Mouse (Mus musculus) testis, postnatal 14 days (tissue): ENCODE data around the gene Daam1.
A peak's percentile ranks its signal among the peaks of the same experiment; 100 is the strongest.

Source experiments
- DNase-seq: peaks from one replicate; pipeline ENCODE4 v3.0.0; 2021; ENCODE audit warnings: low spot score

Gene Daam1

DNA sequence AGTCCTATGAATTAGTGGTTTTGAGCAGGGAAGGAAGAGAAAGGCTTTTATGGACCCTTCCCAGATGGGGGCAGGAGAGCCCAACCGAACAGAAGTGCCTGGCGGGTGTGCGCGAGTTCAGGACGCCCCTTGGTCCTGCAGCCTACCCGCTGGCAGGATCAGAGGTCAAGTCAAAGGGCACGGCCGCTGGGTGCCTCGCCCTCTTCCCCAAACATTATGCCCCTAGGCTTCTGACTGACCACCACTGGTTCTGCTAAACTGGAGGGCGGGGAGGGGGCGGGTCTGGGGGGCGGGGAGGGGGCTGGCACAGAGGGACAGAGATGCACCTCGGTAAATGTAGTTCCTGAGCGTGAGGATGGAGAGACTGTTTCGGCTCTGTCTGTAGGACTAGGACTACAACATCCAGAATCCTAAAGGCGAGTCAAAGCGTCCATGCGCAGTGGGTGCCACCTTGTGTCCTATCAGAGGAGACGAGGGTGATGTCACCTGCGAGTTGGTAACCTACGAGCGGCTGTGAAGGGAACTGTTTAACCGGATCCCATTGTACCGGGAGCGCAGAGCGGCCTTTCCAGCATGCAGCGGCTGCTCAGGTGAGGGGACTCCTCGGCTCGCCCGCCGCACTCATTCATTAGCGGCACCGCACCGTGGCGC lies at the start of gene Daam1:
Daam1 (plus strand) TSS at position 472 of the 651 bp plus-strand sequence.
- DNase-seq, result peak; percentile 96

DNA sequence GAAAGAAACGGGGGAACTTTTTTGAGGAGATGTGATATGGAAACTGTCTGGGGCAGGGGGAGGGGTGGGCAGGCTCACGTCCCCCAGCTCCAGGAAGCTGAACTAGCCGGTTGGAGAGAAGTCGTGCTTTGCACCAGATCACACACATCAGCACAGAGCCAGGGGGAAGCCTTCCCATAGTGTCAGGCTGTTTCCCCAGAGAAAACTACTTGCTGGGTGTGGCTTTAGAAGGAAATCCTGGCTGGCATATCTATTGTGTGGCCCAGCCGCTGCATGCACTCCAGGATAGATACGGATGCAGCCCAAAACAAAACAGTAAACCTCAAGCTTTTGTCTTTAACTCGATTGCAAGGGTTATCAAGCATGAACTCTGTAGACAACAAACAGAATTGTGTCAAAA lies 49.7 kb upstream of the Daam1 start:
- peak; percentile 13 for DNase-seq

DNA sequence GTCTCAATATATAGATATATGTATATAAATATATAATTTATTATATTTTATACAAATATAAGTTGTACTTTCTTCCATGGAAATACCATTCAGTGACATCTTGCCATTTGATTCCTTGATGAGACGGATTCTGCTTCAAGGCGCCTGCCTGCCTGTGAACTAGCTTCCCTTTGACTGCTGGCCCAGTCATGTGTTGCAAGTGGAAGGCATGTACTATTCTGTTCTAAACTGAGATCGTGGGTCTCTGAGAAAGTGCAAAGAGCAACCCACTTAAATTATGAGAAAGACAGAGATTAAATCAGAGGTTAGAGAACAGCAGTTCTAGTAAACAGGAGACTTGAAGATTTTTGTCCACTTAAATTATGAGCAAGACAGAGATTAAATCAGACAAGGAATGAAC lies 46.9 kb upstream of the Daam1 start:
- no peak for DNase-seq

DNA sequence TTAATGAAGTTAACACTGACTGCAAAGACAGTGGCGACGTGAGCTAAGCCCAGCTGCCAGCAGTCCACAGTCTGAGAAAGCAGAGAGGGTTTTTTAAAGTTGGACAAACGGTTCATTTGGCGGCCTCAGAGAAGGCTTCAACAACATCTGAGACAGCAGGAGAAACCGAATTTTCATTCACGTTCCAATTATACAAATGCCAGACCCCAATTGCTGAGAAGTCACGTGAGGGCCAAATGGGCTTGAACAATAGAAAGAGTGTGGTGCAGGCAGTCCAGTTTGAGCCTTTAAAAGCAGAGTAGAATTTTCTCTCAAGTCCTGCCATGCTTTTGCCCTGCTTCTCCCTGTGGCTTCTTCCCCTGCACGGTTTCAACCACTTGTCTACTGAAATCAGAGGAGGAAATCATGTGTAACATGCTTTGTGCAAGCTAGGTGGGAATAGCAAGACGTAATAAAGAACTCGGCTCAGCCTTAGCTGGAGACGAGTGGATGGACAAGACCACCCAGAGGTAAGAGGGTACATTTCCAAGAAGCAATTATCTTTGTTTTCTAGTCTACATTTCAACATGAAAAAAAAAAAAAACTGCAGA lies 46.1 kb upstream of the Daam1 start:
- no peak for DNase-seq

DNA sequence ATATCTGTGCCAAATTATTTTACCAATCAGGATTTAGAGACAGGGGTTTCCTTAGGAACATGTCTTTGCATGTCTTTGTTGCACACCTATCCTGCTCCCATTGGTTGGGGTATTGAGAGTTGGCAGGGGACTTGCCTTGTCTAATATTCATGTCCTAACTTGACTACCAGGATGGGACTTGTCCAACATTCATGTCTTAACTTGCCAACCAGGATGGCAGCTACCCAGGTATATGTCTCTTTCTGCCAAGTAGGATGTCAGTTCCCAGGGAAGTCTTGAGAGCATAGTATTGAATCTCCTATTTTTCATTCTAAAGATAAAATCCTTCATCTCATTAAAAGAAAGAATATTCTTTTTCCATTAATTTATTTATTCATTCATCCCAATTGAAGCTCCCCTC lies 44.4 kb upstream of the Daam1 start:
- DNase-seq, result no peak

DNA sequence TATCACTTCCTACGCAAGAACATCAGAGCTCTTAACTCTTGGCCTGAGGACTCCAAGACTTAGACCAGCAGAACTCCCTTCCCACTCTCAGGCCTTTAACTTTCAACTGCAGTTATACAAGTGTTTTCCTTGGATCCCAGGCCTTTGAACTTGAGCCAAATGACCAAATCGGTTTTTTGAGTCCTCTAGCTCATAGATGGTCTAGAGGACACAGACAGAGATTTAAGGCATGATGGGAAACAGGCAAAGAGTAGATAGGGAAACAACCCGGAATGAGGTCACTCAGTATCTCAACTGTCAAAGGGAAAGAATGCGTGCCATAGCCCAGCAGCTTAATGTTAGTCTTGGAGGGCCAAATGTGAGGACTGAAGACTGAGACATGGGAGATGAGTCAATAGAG lies 42.1 kb upstream of the Daam1 start:
- no peak for DNase-seq

DNA sequence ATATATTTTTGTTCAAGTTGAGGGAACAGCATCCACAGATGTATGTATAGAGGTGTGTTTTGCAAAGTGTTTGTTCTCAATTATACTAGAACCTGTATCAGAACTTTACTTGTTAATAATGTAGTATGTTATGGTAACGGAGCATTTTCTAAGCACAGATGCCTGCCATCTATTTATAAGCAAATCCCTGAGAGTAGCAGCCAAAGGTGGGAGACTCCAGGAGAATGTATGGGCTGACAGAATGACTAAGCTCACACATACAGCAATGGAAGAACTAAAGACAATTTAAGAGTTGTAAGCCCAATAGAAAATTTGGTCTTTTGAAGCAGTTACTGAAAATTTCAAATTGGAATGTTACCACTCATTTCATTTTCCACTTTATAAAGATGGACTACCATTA lies 40.3 kb upstream of the Daam1 start:
- no peak for DNase-seq

DNA sequence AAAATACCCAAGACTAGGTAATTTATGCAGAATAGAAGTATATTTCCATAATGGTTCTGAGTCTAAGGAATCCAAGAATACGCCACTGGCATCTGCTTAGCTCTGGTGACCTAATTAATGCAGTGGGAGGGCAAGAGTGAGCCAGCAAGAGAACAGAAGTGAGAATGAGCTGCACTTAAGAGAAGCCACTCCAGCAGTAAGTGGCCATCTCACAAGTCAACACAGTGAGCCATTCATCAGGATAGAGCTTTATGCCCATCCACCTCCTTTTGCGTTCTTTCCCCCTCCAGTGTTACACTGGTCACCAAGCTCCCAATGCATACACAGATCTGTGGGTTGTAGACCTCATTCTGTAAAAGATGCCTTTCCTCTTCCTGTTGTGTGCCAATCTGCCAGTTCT lies 37.8 kb upstream of the Daam1 start:
- DNase-seq, result no peak

DNA sequence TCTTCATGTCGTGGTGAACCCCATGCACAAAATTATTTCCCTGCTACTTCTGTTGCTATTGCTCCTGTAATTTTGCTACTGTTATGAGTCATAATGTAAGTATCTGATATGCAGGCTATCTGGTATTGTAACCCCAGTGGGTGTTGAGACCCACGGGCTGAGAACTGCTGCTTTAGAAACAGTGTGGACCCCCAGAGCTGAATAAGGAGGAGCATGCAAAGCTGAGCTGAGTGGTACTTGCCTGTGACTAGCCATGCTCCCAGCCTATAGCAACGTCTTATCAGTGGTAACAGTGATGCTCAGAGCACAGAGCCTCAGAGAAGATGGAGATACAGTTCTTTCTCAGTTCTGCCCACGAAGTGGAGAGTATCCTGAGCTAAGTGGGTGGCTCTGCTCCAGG lies 35.3 kb upstream of the Daam1 start:
- no peak for DNase-seq

DNA sequence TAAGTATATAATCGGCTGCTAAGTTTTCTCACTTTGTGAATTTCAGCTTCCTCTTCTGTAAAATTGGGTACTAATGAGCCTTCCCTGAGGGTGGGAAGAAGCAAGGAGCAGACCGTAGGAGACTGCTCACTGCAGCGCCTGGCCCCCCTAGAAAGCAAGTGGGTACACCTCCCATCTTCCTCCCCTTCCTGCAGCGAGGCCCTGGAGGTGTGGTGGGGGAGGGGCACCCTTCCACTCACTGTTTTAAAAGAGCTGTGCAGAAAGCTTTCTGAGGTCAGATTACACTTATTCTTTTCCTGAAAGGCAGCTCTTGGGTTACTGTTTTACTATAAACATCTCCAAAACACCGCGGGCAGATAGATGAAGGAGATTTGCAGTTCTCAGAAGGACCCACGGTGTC lies 34.4 kb upstream of the Daam1 start:
- no peak for DNase-seq

DNA sequence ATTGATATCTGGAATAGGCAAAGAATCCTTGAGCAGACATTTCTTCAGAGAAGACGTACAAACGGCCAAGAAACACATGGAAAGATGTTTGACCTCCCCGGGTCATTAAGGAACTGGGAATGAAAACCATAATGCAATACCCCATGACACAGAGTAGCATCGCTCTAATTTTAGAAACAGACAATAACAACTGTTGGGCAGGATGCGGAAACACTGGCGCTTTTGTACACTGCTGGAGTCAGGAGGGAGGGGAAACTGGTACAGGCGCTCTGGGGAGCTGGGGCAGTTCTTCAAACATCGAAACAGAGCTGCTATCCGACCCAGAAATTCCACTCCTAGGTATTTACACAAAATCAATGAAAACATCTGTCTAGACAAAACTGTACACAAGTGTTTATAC lies 23.6 kb upstream of the Daam1 start:
- DNase-seq, result no peak

DNA sequence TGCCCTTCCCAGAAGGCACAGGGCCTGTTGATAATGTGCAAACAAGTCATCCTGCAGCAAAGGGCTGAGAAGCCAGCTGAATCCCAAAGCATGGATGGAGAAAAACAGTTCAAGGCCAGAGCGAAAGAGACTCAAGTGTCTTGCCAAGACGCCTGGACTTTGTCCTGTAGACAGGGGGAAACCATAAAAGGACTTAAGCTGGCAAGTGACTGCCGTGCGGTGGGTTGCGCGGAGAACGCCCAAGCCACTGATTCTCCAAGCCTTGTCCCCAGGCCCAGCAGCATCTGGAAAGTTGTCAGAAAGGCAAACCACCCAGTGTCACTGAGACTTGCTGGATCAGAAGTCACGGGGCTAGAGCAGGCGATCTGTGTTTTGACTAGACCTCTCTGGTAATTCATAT lies 22.2 kb upstream of the Daam1 start:
- no peak for DNase-seq

DNA sequence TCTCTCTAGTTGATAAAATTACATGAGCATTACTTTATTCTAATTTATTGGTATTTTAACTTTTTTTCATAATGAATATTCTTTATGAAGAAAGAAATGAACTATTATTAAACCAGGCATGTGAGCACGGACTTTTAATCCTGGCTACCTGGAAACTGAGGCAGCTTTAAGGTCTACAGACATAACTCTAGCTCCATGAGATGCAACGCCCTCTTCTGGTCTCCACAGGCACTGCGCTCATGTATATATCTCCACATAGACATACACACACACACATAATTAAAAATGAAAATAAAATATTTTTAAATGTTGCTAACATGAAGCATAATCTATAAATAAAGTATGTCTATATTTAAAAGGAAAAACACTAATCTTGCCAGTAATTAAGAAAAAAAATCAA lies 21.3 kb upstream of the Daam1 start:
- no peak for DNase-seq

DNA sequence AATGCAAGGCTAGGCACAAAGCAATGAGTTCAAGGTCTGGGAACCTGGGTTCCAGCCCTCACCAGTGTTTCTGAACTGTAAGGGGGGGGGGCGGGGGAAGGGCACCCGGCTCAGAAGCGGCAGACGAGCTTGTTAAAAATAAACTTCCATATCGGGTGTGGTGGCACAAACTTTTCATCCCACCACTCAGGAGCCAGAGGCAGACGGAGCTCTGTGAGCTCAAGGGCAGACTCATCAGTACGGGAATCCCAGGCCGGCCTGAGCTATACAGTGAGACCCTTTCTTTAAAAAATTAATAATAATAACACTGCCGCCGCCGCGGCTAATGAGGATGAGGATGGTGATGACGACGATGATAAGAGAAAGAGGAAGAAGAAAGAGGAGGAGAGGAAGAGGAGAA lies 18.3 kb upstream of the Daam1 start:
- no peak for DNase-seq

DNA sequence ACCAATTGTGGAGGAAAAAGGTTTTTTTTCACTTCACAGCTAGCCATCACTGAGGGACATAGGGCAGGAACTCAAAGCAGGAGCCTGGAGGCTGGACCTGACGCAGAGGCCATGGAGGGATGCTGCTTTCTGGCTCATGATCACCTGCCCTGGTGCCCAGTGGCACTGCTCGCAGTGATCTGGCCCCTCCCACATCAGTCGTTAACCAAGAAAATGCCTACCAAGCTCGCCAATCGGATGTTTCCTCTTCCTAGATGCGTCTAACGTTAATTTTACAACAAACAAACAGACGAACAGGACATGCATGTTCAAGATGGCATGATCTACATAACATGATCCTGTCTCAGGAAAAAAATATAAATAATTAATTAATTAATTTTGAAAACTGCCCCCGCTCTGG lies 17.6 kb upstream of the Daam1 start:
- DNase-seq, result no peak

DNA sequence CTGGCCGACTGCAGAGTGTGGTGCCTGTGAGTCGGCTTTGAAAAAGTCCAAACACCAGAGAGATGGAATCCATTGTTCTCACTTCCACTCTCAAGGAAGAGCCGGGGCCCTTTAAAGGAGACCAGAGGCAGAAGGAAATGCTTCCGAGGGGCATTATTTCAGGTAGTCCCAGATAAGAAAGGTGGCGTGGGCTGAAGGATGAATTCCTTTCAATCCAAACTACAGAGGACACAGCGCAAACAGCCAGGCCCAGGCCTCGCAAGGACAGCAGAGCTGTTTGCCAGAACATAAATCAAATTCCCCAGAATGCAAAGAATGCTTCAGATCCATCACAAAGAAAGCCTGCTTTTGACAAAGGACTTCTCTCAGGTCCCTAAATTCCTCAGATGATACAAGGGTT lies 17.1 kb upstream of the Daam1 start:
- DNase-seq, result no peak

DNA sequence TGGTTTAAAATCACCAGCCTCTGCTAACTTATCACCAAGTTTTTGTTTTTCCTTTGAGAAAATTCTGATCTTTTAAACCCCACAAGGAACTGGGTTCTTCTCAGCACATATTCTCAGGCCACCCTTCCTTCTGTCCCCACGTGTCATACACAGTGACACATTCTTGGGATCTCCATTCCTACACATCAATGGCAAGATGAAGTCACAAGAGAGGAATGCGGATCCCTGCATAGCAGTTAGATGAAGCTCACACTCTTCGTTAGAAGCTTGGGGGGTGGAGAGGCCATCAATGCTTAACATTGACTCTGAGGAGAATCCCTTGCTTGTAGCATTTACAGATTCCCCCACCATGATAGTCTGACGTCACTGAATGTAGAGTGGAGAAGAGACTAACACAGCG lies 10.8 kb upstream of the Daam1 start:
- DNase-seq, result no peak

DNA sequence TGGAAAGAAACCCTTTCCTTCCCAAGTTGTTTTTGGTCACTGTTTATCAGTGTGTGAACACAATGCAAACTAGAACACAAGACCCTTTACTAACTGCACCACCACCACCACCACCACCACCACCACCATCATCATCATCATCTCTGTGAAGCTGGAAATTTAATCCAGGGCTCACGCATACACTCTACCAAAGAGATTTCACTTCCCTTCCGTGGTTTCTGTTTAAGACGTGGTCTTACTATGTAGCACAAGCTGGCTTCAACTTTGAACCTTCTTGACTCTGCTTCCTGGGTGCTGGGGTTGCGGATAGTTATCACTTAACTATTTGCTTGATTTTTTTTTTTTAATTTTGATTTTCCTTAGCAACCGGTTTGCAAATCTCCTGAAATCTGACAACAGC lies 9.6 kb upstream of the Daam1 start:
- DNase-seq, result no peak

DNA sequence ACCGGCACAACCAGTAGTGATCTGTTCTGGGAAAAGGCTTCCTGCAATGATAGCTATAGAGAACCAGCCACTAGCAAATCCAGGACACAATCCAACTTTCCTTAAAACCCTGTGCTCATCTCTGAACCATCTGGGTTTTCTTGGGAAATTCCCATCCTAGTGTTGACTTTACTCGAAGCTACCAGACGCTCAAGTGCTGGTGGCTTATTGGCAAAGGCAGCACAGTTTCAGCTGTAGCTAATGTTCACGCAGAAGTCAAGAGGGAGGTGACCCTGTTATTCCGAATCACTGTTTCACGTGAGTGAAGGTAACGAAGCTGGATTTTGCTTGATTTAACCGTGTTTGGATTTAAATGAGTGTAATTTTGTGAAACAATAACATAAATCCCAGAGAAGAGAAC lies 9.1 kb upstream of the Daam1 start:
- DNase-seq, result no peak

DNA sequence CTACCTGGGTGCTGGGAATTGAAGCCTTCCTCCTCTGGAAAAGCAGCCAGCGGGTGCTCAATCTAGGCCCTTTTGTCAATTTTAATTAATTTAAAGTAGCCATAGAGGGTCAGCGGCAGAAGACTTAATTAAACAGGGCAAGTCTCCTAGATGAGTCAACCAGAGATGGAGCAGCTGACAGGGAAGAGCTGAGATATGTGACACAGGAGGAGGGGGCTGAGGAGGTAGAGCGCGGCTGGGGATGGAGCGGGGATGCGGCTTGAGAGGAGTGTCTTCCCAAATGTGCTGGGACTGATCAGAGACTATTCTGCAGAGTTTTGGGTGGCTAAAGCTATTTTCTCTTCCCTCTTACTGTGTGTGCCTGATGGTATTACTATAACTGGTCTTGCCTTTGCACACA lies 6.0 kb upstream of the Daam1 start:
- no peak for DNase-seq

DNA sequence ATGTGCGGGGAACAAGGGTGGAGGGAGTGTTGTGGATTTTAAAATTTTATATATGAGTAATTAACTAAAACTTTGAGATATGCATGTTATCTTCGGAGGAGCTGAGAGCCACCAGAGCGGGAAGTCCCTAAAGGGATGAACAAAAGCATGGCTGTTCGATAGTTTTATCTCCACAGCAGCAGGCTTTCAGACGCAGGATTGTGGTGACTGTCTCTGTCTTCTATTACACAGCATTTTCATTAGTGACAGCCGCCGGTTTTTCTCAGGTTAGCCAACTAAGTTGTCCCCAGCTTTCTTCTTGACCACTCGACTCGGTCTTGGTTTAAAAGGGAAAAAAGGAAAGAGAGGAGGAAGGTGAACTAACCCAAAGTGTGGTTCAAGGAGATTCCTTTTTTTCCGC lies 739 bp upstream of the Daam1 start:
- DNase-seq, result no peak

DNA sequence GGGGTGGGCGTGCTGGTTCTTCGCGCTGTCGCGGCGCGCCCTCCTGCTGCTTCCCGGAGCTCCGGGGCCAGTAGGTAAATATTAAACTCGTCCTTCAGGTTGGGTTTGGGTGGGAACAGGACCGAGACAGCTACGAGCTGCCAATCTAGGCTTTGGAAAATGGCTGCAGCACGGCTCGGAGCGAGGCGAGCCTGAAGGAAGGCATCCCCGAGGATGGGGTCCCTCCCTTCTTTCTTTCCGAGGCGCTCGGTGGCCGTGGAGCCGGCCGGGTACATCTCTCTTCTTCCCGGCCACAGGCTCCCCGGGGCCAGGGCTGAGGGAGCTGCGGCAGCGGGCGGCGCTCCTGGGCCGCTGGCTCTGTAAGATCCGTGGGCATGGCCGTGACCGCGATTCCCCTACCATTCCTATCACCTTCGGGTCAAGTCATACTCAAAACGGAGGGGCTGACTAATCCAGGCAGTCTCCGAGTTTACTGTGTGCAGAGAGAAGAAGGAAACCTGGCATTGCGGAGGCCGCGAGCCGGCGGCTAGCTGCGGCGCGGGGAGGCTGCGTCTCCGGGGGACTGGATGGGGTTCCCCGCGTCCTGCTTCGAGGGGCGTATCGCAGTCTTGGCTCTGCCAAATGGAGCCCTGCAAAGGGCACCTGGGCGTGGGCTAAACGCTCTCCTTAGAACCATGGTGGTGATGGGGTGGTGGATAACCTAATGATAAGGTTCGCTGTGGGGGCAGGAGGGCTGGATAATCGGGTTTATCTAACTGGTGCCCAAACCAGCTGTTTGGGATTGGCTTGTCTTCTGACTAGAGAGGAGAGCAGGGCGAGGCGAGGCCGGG lies 595 bp downstream of the Daam1 start:
- DNase-seq, result peak; percentile 19

DNA sequence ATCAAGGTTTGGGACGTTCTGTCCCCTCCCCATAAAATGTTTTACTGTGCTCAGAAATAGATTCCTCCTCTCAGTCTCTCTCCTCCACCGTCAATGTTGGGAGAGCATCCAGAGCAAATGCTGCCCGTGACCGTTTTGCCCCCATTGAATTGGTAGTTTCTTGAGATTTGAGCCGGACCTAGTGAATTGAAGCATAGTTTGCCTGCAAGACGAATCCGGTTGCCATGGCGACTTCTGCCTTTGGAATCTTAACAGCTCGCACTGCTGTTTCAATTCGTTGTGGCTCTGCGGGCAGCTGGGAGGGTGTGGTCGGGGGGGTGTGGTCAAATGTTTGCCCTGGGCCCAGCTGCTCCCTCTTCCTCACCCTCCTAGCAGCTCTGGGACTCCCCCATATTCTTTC lies 1.3 kb downstream of the Daam1 start:
- peak; percentile 66 for DNase-seq

DNA sequence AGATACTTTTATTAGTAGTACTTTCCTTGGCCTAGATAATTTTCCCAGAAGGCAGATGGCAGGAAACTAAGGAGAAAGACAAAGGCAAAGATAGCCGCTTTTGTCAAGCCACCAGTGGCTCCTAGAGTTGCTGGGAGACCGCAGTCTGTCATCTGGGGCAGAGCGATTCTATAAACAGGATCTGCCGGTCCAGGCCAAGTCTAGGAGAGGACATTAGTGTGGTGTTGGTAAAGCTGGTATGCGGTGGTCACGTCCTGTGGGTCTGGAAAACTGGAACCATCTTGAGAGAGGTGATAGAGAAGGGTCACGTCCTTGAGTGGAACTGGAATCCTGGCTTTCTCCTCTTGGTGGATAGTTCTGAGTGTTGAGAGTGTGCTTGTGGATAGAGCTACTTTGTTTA lies 3.2 kb downstream of the Daam1 start:
- no peak for DNase-seq
